Mouse (Mus musculus): ENCODE measurements at regions not wholly inside any gene's neighbourhood (a gene's known extent, or its start where the extent isn't known, plus 50 kb on each side); places are given as distances from the start of the nearest gene placed in this dataset.

GRCm38 (mm10) chr17:45966736-45967135, 65.4 kb downstream of the Vegfa start:
- intact Hi-C loops (cut with DNase I), result no loop called here

DNA sequence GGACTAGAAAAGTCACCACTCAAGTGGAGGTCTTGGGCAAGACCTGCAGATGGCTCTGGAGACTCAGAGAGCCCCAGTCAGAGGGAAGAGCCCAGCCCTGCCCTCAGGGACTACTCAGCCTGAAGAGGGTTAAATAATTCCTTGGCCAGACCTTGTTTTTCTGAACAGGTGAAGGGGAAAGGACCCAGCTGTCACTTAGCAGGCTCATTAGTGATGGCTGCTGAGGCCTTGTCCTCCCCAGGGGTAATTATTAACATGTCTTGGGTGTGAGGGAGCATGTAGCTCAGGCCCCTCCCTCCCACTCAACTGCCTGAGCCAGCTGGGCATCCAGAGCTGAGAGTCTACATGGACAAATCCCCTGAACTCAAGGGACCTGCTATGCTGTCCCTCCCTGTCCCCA, 68.1 kb downstream of the Vegfa start:
- intact Hi-C loops (cut with DNase I), result loop anchor here (5.0 kb wide), 1 partner anchor 63 kb away; no protein-coding TSS in a partner anchor

DNA sequence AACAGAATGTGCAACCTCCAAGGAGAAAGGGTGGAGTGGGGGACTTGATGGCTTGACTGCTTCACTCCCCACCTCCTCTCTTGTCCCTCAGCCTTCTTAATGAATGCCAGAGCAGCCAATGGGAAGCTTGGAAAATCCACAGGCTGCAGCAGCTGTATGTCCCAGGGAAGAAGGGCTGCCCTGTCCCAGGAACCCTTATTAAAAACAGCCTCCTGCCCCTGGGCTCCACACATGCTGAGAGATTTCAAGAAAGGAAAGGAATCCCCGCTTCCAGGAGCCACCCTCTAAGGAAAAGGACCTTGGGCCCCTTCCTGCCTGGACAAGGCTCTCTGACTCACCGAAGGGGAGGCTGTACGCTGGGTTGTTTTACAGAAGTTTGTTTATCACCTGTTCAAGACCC, 68.8 kb downstream of the Vegfa start:
- intact Hi-C loops (cut with DNase I), result loop anchor here (5.0 kb wide), 1 partner anchor 64 kb away; no protein-coding TSS in a partner anchor

DNA sequence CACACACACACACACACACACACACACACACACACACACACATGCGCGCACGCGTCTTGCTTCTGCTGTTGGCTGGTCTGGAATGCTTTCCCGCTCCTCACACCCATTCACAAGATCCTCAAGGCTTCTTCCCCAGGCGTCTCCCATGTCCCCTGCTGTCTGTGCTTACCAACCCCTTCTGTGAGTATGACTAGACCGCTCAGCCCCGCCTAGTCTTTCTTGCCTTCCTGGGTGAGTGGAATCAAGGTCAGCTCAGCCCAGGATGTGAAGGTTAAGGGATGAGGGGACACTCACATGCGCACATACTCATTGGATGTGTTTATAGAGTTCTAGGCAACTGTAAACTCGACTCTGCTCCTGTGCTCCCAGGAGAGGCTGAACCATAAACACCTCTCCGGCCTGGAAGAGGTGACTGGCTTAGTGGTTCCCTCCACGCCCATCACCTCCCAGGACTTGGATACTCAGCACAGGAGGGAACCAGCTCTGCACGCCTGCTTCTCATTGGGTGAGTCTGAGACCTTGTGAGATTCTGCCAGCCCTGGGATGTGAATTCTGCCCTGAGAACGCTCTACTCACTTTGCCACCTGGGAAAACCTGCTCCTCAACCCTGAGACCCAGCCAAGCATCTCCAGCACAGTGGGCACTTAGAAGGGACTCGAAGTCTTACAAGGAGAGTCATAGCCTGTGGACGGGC, 70.4 kb downstream of the Vegfa start:
- intact Hi-C loops (cut with DNase I), result loop anchor here (5.0 kb wide), 1 partner anchor 66 kb away; no protein-coding TSS in a partner anchor

GRCm38 (mm10) chr17:45958094-45958881, 73.9 kb downstream of the Vegfa start:
- intact Hi-C loops (cut with DNase I), result loop anchor here (5.0 kb wide), 2 partner anchors 106 to 174 kb away; no protein-coding TSS in a partner anchor

DNA sequence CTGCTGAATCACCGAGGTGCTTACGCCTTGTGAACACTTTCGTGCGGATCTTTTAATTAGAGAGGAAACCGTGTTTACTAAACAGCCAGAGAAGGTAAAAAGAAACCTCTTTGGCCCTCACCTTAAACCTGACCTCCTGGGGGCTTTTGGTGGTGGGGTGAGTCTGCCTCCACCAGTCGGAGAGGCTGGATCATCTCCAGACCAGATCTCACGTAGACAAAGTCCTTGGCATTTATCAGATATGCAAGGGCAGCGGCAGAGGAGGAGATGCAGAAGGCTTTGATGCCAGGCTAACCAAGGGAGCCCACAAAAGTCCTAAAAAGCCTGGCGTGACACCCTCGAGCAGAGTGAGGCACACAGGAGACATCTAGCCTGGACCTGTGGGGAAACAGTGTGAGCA, 76.7 kb downstream of the Vegfa start:
- intact Hi-C loops (cut with DNase I), result loop anchor here (5.0 kb wide), 2 partner anchors 103 to 177 kb away; no protein-coding TSS in a partner anchor

- intact Hi-C loops (cut with DNase I), result loop anchor here (5.0 kb wide), 2 partner anchors 103 to 177 kb away; no protein-coding TSS in a partner anchor
Measured at GRCm38 (mm10) chr17:45954824-45955223, 77.3 kb downstream of the Vegfa start.

- intact Hi-C loops (cut with DNase I), result no loop called here
Measured at GRCm38 (mm10) chr17:45953523-45953922, 78.6 kb downstream of the Vegfa start.

DNA sequence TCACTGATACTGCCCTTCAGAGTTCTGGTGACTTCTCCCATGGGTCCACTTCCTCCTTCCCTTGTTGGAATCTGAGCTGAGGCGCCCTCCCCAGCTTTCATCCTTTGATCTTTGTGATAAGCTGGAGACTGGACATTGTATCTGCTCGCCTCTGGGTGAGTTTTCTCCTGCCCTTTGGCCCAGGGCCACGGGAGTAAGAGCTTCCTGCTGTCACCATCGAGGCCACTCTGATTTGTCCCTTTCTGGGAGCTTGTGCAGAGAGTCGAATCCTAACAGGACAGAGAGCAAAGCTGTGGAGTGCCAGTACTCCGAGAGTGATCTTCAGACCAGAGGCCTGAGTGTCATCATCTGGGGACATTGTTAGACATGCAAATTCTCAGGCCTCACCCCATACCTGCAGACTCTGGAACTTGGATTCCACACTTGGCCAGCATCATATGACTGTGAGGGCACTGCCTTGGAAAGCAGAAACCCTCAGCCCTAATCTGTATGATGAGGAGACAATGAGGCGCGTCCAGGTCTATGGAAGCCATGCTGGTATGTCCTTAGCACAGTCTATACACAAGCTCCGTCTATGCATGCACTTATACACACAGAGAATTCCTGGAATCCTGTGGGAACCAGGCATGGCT, 81.5 kb downstream of the Vegfa start:
- intact Hi-C loops (cut with DNase I), result no loop called here

GRCm38 (mm10) chr17:45949141-45949540, 83.0 kb downstream of the Vegfa start:
- intact Hi-C loops (cut with DNase I), result no loop called here

DNA sequence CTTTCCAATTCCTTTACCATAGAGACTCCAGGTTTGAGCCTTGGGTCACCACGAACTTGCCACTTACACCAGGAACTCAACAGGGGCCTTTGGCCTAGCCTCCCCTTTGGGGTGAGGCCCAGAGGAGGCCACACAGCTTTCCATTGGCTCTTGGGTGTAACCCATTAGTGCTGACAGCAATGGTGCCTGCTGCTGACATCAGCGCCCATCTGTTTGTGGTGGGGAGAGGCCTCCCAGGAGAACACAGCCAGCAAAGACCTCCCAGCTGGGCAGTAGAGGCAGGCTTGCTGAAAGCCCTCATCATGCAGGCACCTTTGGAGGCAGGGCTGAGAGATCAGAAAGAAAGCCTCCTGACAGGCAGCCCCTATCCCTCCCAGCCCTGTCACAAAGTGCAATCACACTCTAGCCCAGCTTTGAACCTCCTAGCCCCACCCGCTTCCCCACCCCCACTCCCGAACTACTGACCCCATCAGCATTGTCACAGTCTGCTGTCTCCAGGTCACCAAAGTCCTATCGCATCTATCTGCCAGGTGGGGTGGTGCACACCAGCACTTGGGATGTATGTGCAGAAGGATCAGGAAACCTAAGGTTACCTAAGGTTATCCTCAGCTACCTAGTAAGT, 83.7 kb downstream of the Vegfa start:
- intact Hi-C loops (cut with DNase I), result no loop called here

GRCm38 (mm10) chr17:45945005-45945404, 87.2 kb downstream of the Vegfa start:
- intact Hi-C loops (cut with DNase I), result no loop called here

DNA sequence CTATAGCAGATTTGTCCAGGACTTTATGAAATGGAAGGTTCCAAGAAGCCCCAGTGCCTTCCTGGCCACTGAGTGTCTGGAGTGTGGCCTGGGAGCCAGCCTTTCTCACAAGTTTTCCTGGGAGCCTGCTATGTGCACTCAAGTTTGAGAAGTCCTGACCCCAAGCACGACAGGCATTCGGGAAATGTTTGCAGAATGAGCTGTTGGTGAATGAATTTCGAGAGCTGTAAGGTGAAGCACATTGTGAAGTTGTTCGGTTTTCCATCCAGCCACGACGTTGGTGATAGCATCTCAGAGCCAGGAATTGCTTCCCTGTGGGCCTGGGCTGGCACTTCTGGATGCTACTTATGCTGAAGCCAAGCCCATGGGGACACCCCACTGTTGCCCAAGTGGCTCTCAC, 88.9 kb downstream of the Vegfa start:
- intact Hi-C loops (cut with DNase I), result no loop called here

DNA sequence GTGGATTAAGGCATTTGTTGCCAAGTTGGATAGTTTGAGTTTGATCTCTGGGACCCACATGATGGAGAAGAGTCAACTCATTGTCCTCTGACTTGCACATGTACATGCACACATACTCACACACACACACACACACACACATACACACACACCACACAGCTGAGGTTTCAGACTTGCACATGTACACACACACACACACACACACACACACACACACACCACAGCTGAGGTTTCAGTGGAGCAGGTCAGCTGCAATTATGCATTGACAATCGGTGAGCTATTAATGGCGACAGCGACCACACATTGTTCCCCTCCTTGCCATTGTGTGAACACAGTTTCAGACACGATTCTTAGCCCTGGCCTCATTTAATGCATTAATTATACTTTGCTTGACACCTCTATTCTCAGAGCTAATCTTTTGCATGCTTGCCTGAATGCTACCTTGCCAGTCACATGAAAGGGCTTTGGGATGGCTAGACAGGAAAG, 90.2 kb downstream of the Vegfa start:
- intact Hi-C loops (cut with DNase I), result no loop called here

GRCm38 (mm10) chr17:45940121-45940813, 91.9 kb downstream of the Vegfa start:
- intact Hi-C loops (cut with DNase I), result no loop called here

DNA sequence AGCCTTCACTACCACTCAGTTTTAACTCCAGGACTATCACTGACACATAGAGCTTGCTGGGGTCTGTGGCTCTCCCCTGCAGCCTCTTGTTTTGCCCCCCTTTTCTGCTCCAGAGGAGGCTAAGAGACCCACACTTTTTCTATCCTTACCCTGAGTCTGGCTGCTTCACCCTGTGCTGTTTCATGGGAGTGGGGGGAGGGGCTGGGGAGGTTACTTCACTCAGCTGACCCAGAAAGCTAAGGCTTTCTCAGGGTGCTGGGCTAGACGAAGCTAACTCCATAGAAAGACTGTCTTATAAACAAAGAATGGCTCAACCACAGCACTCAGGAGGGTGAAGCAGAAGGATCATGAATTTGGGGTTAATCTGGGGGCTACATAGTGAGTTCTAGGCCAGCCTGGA, 93.9 kb downstream of the Vegfa start:
- intact Hi-C loops (cut with DNase I), result no loop called here

GRCm38 (mm10) chr17:45936577-45936976, 95.6 kb downstream of the Vegfa start:
- intact Hi-C loops (cut with DNase I), result no loop called here

DNA sequence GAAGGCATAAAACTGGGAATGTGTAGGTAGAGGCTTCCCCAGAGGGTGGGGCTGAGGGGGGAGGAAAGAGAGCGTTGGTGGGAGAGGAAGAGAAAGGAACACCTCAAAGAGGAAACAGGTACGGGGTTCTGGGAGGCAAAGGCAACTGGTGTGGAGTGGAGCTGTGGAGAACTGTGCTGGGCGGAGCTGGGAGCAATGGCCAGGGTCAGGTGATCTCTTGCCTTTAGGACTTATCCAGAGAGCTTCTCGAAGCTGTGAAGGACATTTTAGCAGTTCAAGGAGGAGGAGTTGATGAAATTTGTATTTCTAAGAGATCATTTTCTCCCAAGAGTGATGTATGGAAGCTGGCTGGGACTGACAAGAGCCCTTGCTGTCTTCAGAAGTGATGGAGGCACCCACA, 96.9 kb downstream of the Vegfa start:
- intact Hi-C loops (cut with DNase I), result no loop called here

GRCm38 (mm10) chr17:45934002-45934401, 98.2 kb downstream of the Vegfa start:
- intact Hi-C loops (cut with DNase I), result no loop called here

DNA sequence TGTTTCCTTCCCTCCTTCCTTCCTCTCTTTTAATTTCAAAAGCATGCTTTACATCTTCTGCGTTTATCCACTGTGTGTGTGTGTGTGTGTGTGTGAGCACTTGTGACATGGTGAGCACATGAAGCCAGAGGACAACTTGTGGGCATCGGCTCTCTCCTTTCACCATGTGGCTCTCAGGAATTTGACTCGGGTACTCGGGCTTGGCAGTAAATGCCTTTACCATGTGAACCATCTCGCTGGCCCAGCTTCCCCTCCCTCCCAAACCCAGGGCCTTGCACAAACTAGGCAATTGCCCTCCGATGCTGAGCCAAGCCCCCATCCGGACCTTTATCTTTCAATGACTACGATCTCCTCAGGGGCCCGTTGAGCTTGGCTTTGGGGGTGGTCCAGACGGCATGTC, 99.1 kb downstream of the Vegfa start:
- intact Hi-C loops (cut with DNase I), result no loop called here

DNA sequence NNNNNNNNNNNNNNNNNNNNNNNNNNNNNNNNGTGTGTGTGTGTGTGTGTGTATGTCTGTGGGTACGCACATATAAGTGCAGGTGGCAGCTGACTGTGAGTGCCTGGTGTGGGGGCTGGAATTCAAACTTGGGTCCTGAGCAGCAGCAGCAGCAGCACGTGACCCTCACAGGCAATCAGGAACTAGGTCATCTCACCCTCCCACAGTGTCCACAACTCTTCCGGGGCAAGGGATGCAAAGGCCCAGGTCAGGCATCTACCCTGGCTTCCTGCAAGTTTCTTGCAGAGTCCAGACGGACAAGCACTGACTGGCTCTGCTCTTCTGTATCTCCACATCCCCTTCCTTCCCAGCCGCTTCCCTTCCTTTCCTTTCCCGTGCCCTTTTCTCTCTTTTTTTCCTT, 99.6 kb downstream of the Vegfa start:
- intact Hi-C loops (cut with DNase I), result no loop called here

Data from adrenal gland (tissue).